Mouse (Mus musculus): ENCODE data around the gene Ndufa7. TPM values are rescaled to one million over a fixed set of nuclear protein-coding genes. Genes with fewer than 3 reads are reported as not detected.
A peak's percentile ranks its signal among the peaks of the same experiment; 100 is the strongest.

Ndufa7 gene
- 240 and 251 TPM in 2 replicates for polyA plus RNA-seq (2015; fragmentation: Nextera tagmentation; extraction: Ambion mirVana)

DNA sequence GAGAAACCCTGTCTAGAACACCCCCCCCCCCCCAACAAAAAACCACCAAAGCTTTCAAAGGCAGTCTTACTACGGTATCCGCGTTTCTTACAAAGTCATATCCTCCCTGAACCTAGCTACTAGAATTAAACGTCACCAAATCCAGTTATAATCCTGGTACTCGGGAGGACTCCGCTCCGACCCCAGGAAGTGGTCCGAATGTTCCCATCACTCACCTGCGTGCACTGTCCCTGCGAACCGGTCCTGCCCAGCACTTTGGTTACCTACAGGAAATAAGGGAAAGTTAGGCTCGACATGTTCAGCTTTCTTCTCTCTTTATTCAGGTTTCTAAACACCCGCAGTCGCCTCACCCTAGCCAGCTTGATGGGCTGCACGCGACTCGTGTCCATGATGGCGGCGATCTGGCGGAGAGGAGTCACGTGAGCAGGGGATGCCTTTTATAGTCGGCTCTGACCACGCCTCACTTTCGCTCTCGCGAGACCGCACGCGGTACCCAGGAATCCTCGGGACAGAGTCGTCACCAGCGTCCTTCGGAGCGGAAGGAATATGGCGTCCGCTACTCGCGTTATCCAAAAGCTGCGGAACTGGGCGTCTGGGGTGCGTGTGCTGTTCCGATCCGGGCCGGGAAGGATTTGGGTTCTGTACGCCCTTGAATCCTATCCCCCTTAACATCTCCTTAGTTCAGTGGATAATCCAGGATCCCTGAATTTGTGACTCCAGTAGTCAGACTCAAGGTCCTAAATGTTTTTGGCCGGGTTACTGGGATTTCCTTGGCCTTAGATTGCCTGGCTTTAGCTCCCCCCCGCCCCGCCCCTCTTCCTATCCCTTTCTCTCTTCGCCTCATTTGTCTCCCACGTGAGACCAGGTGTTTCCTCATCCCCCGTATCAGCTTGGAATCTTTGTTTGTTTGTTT lies at the start of gene Ndufa7, which contains the start of gene Rps28:
Gene Ndufa7 (plus strand): TSS at position 489 of the 913 bp plus-strand sequence.
Gene Rps28 (minus strand): TSS at position 479 of the 913 bp plus-strand sequence.
- H3K4me1 ChIP-seq (replicated peaks): peaks cover 55% of the 10 kb centered on the region
- under 1% methylated on average over 51 of the region's 51 CpGs for WGBS (ENCODE audit: insufficient replicate concordance)
- H3K27me3 ChIP-seq: no peaks in the 10 kb centered on the region

DNA sequence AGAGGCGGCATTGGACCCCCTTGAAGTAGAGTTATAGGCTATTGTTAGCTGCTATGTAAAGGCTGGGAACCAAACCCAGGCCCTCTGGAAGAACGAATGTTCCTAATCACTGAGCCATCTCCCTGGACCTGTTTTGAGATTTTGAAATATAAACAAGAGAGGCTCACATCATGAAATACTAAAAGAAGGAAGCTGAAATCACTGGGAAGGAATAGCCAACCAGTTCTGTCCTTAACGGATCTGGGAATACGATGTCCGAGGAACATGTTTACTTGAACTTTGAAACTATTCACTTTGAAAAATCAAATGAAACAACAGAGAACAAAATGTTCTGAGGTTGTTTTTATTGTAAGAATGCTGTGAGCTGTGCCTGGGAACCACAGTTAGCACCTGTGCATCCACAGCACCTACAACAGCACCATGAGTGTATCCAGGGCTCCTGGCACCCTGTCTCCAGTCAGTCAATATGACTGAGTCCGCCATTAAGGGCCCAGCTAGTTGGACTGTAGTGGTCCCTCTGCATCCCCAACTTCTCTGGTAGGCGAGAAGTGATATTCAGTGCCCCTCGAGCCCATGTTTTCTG lies 49.7 kb upstream of the Ndufa7 start:
- Histone ChIP-seq H3K9me3 (replicated peaks) (no peaks in the 10 kb centered on the region), H3K4me3 (replicated peaks) (no peak overlapping the region), H3K4me1 (replicated peaks) (peaks cover 19% of the 10 kb centered on the region), H3K36me3 (replicated peaks) (peaks cover 28% of the 10 kb centered on the region), H3K27ac (replicated peaks) (peak overlapping the region; percentile 49), H3K27me3 (0 out of 2 replicates have a peak, but pooled peaks cover 1% of the 10 kb centered on the region), H3K4me2 (no peak overlapping the region), H3K9ac (no peak overlapping the region)
- 74% methylated on average over 8 of the region's 8 CpGs for WGBS (ENCODE audit: insufficient replicate concordance)
- ATAC-seq (ENCODE audit: insufficient read depth): no peak

More for the DNA sequence above, at the start of gene Ndufa7, which contains the start of gene Rps28:
- H3K9me3 ChIP-seq (replicated peaks): no peaks in the 10 kb centered on the region
- peak; percentile 87 for ATAC-seq (ENCODE audit: insufficient read depth)
- peak within 1 kb of the TSS; percentile 68 for H3K4me2 ChIP-seq
- peak within 1 kb of the TSS; percentile 66 for H3K4me3 ChIP-seq (replicated peaks)
- peak within 1 kb of the TSS; percentile 76 for H3K27ac ChIP-seq (replicated peaks)
- peak within 1 kb of the TSS; percentile 64 for H3K9ac ChIP-seq
- peaks cover 54% of the 10 kb centered on the region for H3K36me3 ChIP-seq (replicated peaks)

DNA sequence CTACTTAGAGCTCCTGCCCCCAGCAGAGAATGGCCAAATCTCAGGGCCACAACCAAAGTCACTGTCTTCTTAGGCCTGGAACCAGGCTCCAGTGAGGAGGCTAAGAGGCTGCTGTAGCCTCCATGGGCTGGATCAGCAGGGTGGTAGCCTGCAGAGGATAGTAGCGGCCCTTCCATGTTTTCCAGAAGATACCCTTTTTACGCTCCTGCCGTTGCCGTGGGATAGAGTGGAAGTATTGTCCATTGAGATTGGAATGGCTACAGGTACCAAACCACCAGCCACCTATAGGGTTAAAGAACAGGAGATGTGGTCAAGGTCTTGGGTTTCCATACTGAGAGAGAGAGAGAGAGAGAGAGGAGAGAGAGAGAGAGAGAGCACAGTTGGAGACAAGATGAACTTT lies 49.1 kb upstream of the Ndufa7 start:
- H3K4me1 ChIP-seq (replicated peaks): peaks cover 25% of the 10 kb centered on the region
- peaks cover 28% of the 10 kb centered on the region for H3K36me3 ChIP-seq (replicated peaks)
- H3K27me3 ChIP-seq: no peaks in the 10 kb centered on the region
- H3K4me2 ChIP-seq: no peak overlapping the region
- no peak overlapping the region for H3K9ac ChIP-seq
- H3K27ac ChIP-seq (replicated peaks): peak overlapping the region; percentile 49
- no peak overlapping the region for H3K4me3 ChIP-seq (replicated peaks)
- no peaks in the 10 kb centered on the region for H3K9me3 ChIP-seq (replicated peaks)
- no peak for ATAC-seq (ENCODE audit: insufficient read depth)
- 88% methylated on average over 4 of the region's 4 CpGs for WGBS (ENCODE audit: insufficient replicate concordance)

DNA sequence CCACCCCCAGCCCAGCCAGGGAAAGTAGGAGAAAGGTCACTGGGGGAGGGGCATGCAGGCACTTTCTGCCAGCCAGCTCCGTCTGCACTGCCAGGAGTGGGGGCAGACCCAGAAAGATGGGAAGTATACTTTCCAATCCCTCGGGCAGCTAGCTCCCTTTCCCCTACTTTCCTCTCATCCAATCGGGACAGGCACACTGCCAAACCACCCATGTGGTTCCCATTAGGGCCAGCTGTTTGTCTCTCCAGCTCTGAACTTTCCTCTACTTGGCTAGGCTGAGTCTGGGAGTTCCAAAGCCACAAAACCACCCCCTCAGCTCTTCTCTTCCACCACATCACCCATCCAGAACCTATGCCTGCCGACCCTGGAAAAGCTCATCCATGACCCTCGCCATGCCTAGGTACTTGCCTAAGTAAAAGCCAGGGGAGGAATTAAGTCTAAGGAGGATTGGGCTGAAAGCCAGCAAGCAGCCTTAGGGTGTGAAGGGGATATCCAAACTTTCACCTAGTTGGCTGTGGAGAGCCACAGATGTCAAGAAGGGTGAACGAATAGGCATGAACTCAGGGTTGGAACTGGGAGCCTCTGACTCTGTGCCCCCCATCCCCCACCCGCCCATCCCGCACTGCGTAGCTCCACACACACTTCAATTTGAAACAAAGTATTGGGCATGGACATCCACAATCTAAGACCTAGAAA lies 45.0 kb upstream of the Ndufa7 start:
- Histone ChIP-seq H3K4me2 (peak overlapping the region; percentile 91), H3K9me3 (replicated peaks) (no peaks in the 10 kb centered on the region), H3K27me3 (peaks cover 12% of the 10 kb centered on the region), H3K36me3 (replicated peaks) (peaks cover 28% of the 10 kb centered on the region), H3K4me1 (replicated peaks) (peaks cover 52% of the 10 kb centered on the region), H3K4me3 (replicated peaks) (peak overlapping the region; percentile 63), H3K27ac (replicated peaks) (peak overlapping the region; percentile 77), H3K9ac (no peak overlapping the region)
- 47% methylated on average over 9 of the region's 9 CpGs for WGBS (ENCODE audit: insufficient replicate concordance)
- peak; percentile 62 for ATAC-seq (ENCODE audit: insufficient read depth)

DNA sequence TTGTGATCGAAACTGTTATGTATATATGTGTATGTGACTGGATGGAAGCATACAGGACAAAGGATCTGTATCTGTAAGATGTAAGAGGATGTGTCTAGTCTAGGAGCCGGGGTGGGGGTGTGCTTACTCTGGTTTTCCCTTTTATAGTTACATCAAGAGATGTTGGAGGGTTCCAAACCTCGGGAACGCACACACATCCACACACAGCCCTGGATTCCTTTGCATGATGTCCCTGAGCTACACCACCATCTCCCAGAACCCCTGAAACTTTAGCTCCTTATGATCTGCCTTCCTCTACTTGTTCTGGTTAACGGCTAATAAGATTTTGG lies 44.4 kb upstream of the Ndufa7 start:
- peak overlapping the region; percentile 77 for H3K27ac ChIP-seq (replicated peaks)
- H3K4me3 ChIP-seq (replicated peaks): peak overlapping the region; percentile 63
- no peaks in the 10 kb centered on the region for H3K9me3 ChIP-seq (replicated peaks)
- ATAC-seq (ENCODE audit: insufficient read depth): no peak
- peaks cover 12% of the 10 kb centered on the region for H3K27me3 ChIP-seq
- peaks cover 52% of the 10 kb centered on the region for H3K4me1 ChIP-seq (replicated peaks)
- H3K9ac ChIP-seq: no peak overlapping the region
- 62% methylated on average over 5 of the region's 5 CpGs for WGBS (ENCODE audit: insufficient replicate concordance)
- peak overlapping the region; percentile 91 for H3K4me2 ChIP-seq
- peaks cover 26% of the 10 kb centered on the region for H3K36me3 ChIP-seq (replicated peaks)

DNA sequence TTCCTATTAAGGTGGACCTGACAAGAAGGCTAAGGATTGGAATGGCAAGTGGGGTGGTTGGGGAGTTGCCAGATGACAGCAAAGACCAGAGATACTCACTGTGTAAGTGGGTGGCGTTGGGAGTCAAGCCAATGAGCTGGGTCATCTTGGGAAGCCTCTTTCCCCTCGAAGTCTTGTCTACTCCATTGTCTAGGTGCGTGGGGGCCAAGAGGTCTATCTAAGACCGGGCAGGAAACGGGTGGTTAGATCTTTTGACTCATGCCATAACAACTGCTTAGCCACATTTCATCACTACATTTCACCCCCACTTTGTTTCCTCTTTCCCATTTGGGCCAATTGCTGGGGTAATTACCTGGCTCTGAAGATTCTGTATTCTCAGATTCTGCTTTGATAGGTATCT lies 43.9 kb upstream of the Ndufa7 start:
- H3K27me3 ChIP-seq: peaks cover 12% of the 10 kb centered on the region
- peak overlapping the region; percentile 63 for H3K4me3 ChIP-seq (replicated peaks)
- peak overlapping the region; percentile 58 for H3K9ac ChIP-seq
- peak overlapping the region; percentile 77 for H3K27ac ChIP-seq (replicated peaks)
- no peaks in the 10 kb centered on the region for H3K9me3 ChIP-seq (replicated peaks)
- WGBS (ENCODE audit: insufficient replicate concordance): 31% methylated on average over 5 of the region's 5 CpGs
- peaks cover 52% of the 10 kb centered on the region for H3K4me1 ChIP-seq (replicated peaks)
- H3K36me3 ChIP-seq (replicated peaks): peaks cover 21% of the 10 kb centered on the region
- ATAC-seq (ENCODE audit: insufficient read depth): no peak
- H3K4me2 ChIP-seq: peak overlapping the region; percentile 91

DNA sequence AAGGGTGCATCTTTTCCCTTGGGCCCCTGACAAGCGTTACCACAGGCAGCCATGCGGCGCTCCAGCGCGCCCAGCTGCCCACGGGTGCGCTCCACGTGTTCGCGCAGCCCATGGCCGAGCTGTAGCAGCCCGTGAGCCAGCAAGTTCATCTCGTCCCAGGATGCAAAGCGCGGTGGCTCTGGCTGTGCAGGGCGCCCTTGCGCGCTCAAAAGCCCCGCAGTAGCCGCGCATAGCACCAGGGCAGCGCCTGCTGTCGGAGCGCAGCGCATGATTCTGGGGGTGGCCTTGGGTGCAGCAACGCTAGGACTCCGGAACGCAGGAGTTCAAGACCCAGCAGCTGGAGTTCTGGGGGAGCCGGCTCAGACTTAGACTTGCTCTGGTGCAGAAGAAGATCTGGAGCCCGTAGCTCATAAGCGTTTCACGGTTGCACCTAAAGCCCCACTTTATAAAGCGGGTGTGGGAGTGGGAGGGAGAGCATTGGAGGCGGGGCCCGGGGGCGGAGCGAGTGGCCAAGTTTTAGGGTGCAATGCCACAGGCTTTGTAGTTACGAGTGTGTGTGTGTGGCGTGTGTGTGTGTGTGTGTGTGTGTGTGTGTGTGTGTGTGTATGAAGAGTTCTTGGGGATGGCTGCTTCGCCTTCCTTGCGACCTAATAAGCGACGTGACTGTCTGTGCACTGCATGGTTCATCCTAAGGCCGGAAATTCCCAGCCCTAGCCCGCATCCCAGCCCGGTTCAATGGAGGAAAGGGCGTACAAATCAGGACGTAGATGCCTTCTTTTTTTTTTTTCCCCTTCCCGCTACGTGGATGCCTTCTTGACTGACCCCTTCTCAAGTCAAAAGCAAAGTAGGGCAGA lies 43.0 kb upstream of the Ndufa7 start, which contains the start of gene Angptl4:
Gene Angptl4 (minus strand): TSS at position 707 of the 854 bp plus-strand sequence.
- peak; percentile 77 for ATAC-seq (ENCODE audit: insufficient read depth)
- peak within 1 kb of the TSS; percentile 63 for H3K4me3 ChIP-seq (replicated peaks)
- H3K9me3 ChIP-seq (replicated peaks): no peaks in the 10 kb centered on the region
- H3K4me1 ChIP-seq (replicated peaks): peaks cover 52% of the 10 kb centered on the region
- peak within 1 kb of the TSS; percentile 77 for H3K27ac ChIP-seq (replicated peaks)
- H3K27me3 ChIP-seq: peaks cover 12% of the 10 kb centered on the region
- H3K36me3 ChIP-seq (replicated peaks): peaks cover 21% of the 10 kb centered on the region
- peak within 1 kb of the TSS; percentile 91 for H3K4me2 ChIP-seq
- H3K9ac ChIP-seq: peak within 1 kb of the TSS; percentile 58
- under 1% methylated on average over 50 of the region's 50 CpGs for WGBS (ENCODE audit: insufficient replicate concordance)

DNA sequence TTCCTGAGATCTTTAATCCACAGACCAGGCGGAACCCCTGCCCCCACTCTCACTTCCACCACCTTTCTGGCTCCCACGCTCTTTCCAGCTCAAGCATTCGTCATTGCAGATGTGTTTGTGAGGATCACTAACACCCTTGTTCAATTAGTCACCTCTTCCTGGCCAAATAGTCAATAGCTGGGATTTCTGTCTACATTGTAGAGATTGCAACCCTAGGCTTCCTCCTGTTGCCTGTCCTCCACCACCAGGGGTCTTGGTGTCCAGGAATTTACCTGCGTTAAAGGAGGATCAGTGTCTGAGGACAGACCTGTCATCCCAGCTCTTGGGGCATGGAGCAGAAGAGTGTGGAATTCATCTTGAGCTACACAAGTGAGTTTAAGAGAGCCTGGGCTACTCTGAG lies 42.3 kb upstream of the Ndufa7 start:
- ATAC-seq (ENCODE audit: insufficient read depth): no peak
- H3K9ac ChIP-seq: 0 out of 2 replicates have a peak overlapping the region, but pooled peaks have one; percentile 58
- WGBS (ENCODE audit: insufficient replicate concordance): 41% methylated on average over 4 of the region's 4 CpGs
- H3K36me3 ChIP-seq (replicated peaks): peaks cover 16% of the 10 kb centered on the region
- H3K4me1 ChIP-seq (replicated peaks): peaks cover 52% of the 10 kb centered on the region
- peak overlapping the region; percentile 91 for H3K4me2 ChIP-seq
- peaks cover 12% of the 10 kb centered on the region for H3K27me3 ChIP-seq
- 0 out of 2 replicates have a peak overlapping the region, but pooled peaks have one; percentile 77 for H3K27ac ChIP-seq (replicated peaks)
- no peaks in the 10 kb centered on the region for H3K9me3 ChIP-seq (replicated peaks)
- H3K4me3 ChIP-seq (replicated peaks): peak overlapping the region; percentile 63

DNA sequence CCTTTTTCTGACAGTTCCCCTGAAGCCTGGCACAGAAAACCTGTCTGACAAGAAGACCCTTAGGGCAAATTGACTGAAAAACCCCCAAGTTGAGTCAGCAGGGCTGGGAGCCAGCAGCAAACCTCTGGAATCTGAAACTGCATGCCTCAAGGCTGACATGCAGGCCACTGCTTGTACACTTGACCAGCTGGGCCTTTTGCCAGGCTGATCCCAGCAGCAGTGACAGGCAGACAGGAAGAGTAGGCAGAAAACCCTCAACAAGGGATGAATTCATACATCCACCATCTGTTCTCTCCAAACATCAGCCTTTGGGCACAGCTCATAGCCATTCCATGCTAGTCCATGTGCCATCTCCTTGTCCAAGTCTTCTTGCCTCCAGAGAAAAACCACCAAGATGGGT lies 41.0 kb upstream of the Ndufa7 start:
- Histone ChIP-seq H3K9me3 (replicated peaks) (no peaks in the 10 kb centered on the region), H3K4me2 (no peak overlapping the region), H3K4me3 (replicated peaks) (no peak overlapping the region), H3K27me3 (peaks cover 12% of the 10 kb centered on the region), H3K36me3 (replicated peaks) (peaks cover 4% of the 10 kb centered on the region; the same call in 1 of the 2 replicates), H3K27ac (replicated peaks) (no peak overlapping the region), H3K4me1 (replicated peaks) (peaks cover 46% of the 10 kb centered on the region), H3K9ac (no peak overlapping the region)
- ATAC-seq (ENCODE audit: insufficient read depth): no peak

DNA sequence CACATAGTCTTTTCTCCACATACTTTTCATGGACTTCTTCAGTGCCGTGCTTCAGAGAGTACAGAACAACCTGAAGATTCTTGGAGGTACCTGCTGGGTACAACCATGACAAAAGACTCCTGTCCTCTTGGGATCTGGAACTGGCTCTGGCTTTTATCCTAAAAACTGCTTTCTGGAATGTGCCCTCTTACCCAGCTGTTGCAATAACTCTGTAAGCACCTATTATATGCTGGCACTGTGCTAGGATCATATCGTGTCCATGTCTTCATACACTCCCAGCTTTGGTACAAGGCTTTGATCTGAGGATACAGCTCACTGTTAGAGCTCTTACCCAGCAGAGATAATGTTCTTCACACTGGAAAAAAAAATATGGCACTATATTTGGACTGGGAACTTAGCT lies 39.4 kb upstream of the Ndufa7 start:
- H3K9me3 ChIP-seq (replicated peaks): no peaks in the 10 kb centered on the region
- H3K27ac ChIP-seq (replicated peaks): no peak overlapping the region
- no peak overlapping the region for H3K4me3 ChIP-seq (replicated peaks)
- peaks cover 33% of the 10 kb centered on the region for H3K4me1 ChIP-seq (replicated peaks)
- H3K4me2 ChIP-seq: no peak overlapping the region
- no peak overlapping the region for H3K9ac ChIP-seq
- H3K36me3 ChIP-seq (replicated peaks): no peaks in the 10 kb centered on the region
- 58% methylated on average over 2 of the region's 2 CpGs for WGBS (ENCODE audit: insufficient replicate concordance)
- H3K27me3 ChIP-seq: peaks cover 12% of the 10 kb centered on the region
- ATAC-seq (ENCODE audit: insufficient read depth): no peak
